Comparison of ENCODE assay signal across 8 mouse cellular contexts in the genomic region with DNA sequence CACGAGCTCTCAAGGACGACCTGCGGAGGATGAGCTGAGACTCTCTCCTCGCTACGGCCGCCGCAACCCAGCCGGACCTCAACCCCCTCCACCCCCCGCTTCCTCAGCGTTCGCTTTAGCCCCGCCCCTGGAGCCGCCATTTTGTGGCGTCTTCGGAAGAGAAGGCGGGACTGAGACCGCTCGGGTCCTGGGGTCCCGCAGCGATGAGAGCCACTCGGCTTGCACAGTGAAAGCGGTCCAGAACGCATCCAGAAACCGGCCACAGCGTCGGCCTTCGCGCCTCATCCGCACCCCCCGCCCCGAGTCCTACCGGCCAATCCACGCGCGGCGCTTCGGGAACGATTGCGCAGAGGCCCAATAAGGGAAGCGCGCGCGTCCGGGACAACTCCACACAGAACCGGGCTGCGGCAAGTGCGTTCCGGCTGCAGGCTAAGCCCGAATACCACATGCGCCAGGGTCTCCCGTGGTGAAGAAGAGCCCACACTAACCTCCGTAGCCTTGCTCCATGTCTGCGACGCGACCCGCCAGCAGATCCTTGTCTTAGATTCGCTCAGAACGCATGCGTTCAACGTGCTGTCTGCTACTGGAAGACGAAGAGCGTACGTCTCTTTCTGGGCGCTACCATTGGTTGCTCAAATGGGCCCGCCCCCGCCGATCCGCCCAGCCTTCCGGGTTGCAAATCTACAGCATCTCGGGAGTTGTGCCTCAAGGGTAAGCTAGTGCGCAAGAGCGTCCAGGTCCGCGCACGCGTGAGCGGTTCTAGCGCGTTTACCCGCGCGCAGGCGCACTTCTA. TPM values are rescaled to one million over a fixed set of nuclear protein-coding genes. Genes with fewer than 3 reads are reported as not detected.
DNase-seq lines count a peak whose midpoint lies in the region; ATAC-seq and TF ChIP-seq lines count a peak whose summit lies in the region.

A gene (minus strand): TSS at position 642 of the 793 bp plus-strand sequence.

- H3K4me3 ChIP-seq in hindbrain, embryonic 13.5 days, result peak within 1 kb of the TSS; percentile 89

- peak within 1 kb of the TSS; percentile 97 for H3K27ac ChIP-seq in hindbrain, embryonic 13.5 days

- in situ Hi-C loops in Patski (cut with MboI; ENCODE audit: low pct_unique_long_range_greater_than_20kb), result no loop called here

- no peaks in the 10 kb centered on the region for H3K9me3 ChIP-seq in hindbrain, embryonic 13.5 days

- H3K36me3 ChIP-seq in hindbrain, embryonic 13.5 days, result peaks cover 39% of the 10 kb centered on the region

- under 1% methylated on average over 83 of the region's 83 CpGs for WGBS in hindbrain, embryonic 13.5 days

- H3K9ac ChIP-seq in hindbrain, embryonic 13.5 days, result peak within 1 kb of the TSS; percentile 90

- peak; percentile 96 for ATAC-seq in Patski
- ATAC-seq in hindbrain, embryonic 13.5 days (ENCODE audit: low FRiP score), result peak; percentile 98

- CTCF ChIA-PET in Patski (lab: Charles Lee), result interaction anchor here (1.1 kb wide), 2 partner anchors 20 to 29 kb away, joined by 3 to 6 read pairs; no protein-coding TSS in a partner anchor

- H3K4me2 ChIP-seq in hindbrain, embryonic 13.5 days, result peak within 1 kb of the TSS; percentile 92

- H3K4me1 ChIP-seq in hindbrain, embryonic 13.5 days (replicated peaks), result peaks cover 41% of the 10 kb centered on the region

- DNase-seq in Patski (ENCODE audit: low read depth, low spot score), result peak; percentile 89
- peak; percentile 97 to 98 for DNase-seq in cerebellum, postnatal 14 days
- peak; percentile 99 for DNase-seq in frontal cortex, postnatal 14 days (ENCODE audit: low spot score in 2 of 2)
- peak; percentile 92 to 96 for DNase-seq in layer of hippocampus, postnatal 25 days (ENCODE audit: extremely low spot score in 1 of 2, low spot score in 1 of 2)
- DNase-seq in lung, postnatal 25 days (ENCODE audit: low spot score), result peak; percentile 99
- DNase-seq in retina, embryonic 14.5 days (ENCODE audit: low spot score), result peak; percentile 98
- DNase-seq in thymus, postnatal 4 days, result peak; percentile 96

- TF ChIP-seq CTCF in Patski (IDR thresholded peaks at IDR 0.05), result no peak

- POLR2A ChIA-PET in Patski (lab: Charles Lee), result interaction anchor here (0.6 to 1.7 kb wide), 2 partner anchors 10 to 17 kb away, joined by 3 to 6 read pairs; no protein-coding TSS in a partner anchor

- no peaks in the 10 kb centered on the region for H3K27me3 ChIP-seq in Patski
- no peaks in the 10 kb centered on the region for H3K27me3 ChIP-seq in hindbrain, embryonic 13.5 days

RNA-seq across cellular contexts. Expression of the gene that starts here (rescaled TPM):
- polyA plus RNA-seq in Patski (2021), result 101 TPM
- 109 TPM in 2 replicates for polyA plus RNA-seq in hindbrain, embryonic 13.5 days (2015; fragmentation: Nextera tagmentation; extraction: Ambion mirVana)
- total RNA-seq in layer of hippocampus, postnatal 25 days (2021), result 10 to 100 TPM; 68.1 to 92.0 TPM

Comparison
In these comparisons a context has a peak if more than half of its experiments do, and no peak if none do; other contexts are left out.
1. Peak in every context shown above with its lines: DNase-seq, ATAC-seq, H3K4me3 ChIP-seq and H3K27ac ChIP-seq.